Mouse (Mus musculus): ENCODE measurements around the gene Gm13539.
"Not testable (repeated sequence)": the region's sequence is repeated elsewhere in the genome, so short reads cannot be mapped to it uniquely, and the experiment has no call there.

GRCm38 (mm10) chr2:25815748-25816147 is 33.7 kb downstream of the Gm13539 start, which contains the start of gene Glt6d1:
- not testable (repeated sequence) for TF ChIP-seq POLR2A, CTCF (IDR thresholded peaks at IDR 0.05; ENCODE audit: extremely low read depth, insufficient read depth, low read length)
